Mouse (Mus musculus) heart, postnatal 10 days (tissue): ENCODE measurements around the gene Gm9936. TPM values are rescaled to one million over a fixed set of nuclear protein-coding genes. Genes with fewer than 3 reads are reported as not detected.

ENCODE experiments used
- microRNA-seq, 2 experiments: library from miRNA; unstranded; fragments of <30 nt; microRNA quantifications; one replicate each; pipeline ENCODE4 v1.2.0; 2022
- total RNA-seq, 2 experiments: library from RNA; stranded (reverse); gene quantifications; 2 replicates each; pipeline ENCODE4 v1.2.3; 2021

The Gm9936 gene
- total RNA-seq, 2 experiments from 2014 or later, result not detected

Small RNA genes within 50 kb of the gene (microRNA-seq; reads per million reads assigned to microRNA genes)
- gene Mir6240, result 10.1 to 10.7 reads per million in 2 experiments

Other genes starting within 250 kb of the Gm9936 start
- 1 to 10 TPM; 2.9 to 6.0 TPM for gene Trpv4, start 200.3 kb downstream of the Gm9936 start, total RNA-seq
- gene Gltp, start 167.7 kb downstream of the Gm9936 start, total RNA-seq, result 10 to 100 TPM; 20.6 to 21.5 TPM
- 1 to 10 TPM; 5.1 to 5.7 TPM for gene Tchp, start 150.9 kb downstream of the Gm9936 start, total RNA-seq
- gene Ankrd13a, start 84.0 kb downstream of the Gm9936 start, total RNA-seq, result 10 to 100 TPM; 54.4 to 55.6 TPM
- 10 to 100 TPM; 48.0 to 52.2 TPM for gene Git2, start 83.2 kb downstream of the Gm9936 start, total RNA-seq
- gene 1500011B03Rik, start 35.2 kb downstream of the Gm9936 start, total RNA-seq, result 10 to 100 TPM; 15.5 to 17.8 TPM
- gene 4930519G04Rik, start 5.0 kb downstream of the Gm9936 start, total RNA-seq, result not detected
- 1 to 10 TPM; 2.2 to 3.7 TPM for gene Oasl2, start 38.3 kb upstream of the Gm9936 start, total RNA-seq
- under 1 TPM; 0.40 to 0.50 TPM for gene Oasl1, start 64.6 kb upstream of the Gm9936 start, total RNA-seq
- 10 to 100 TPM; 27.1 to 30.3 TPM for gene 2210016L21Rik, start 83.5 kb upstream of the Gm9936 start, total RNA-seq
- not detected for gene Hnf1a, start 112.4 kb upstream of the Gm9936 start, total RNA-seq
- gene Sppl3, start 152.5 kb upstream of the Gm9936 start, total RNA-seq, result 10 to 100 TPM; 51.9 to 56.5 TPM
- not detected for gene Gm10401, start 239.6 kb upstream of the Gm9936 start, total RNA-seq